Mouse (Mus musculus) bone marrow, adult 2 months (tissue): ENCODE data around the gene Nppa.

Experiments
- CTCF ChIP-seq: fragments of 200-500 bp; IDR thresholded peaks from 2 replicates; pipeline ENCODE4 v1.5.1; 2011; ENCODE audit warnings: low read length, control low read depth; ENCODE audit not compliant: control insufficient read depth, insufficient read depth
- POLR2A ChIP-seq: fragments of 200-500 bp; IDR thresholded peaks from 2 replicates; pipeline ENCODE4 v1.6.1; 2011; ENCODE audit warnings: low read depth, mild to moderate bottlenecking, control low read depth, low read length, borderline replicate concordance; ENCODE audit not compliant: control insufficient read depth

DNA sequence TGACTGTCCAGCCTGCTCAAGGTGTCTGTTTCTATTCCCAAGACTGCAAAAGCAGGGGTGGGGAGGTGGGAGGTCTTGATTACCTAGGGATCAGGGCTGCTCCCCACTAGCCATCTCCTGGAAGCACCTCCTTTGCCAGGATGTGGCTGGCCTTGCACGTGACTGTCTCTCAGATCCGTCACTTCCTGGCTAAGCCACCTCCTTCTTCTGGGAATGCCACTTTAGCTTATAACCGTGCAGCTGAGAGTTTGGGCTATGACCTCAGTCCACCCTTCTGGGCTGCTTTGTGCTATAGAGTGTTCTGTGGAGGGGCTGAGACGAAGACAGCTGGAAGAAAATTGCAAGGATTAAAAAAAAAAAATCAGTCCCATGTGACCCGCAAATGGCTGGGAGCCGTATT lies 37.7 kb upstream of the Nppa start:
- TF ChIP-seq CTCF = no peak
- TF ChIP-seq POLR2A = no peak
